Mouse (Mus musculus) hindbrain, embryonic 11.5 days (tissue): ENCODE results near the gene Dock6. TPM values are rescaled to one million over a fixed set of nuclear protein-coding genes. Genes with fewer than 3 reads are reported as not detected.
"Not testable (repeated sequence)": the region's sequence is repeated elsewhere in the genome, so short reads cannot be mapped to it uniquely, and the experiment has no call there.

Experiments
- ATAC-seq: fragments of 200-750 bp; cut with Nextera tagmentation; 2 replicates; pipeline ENCODE4 v1.8.0; 2017; ENCODE audit warnings: mild to moderate bottlenecking, moderate TSS enrichment, moderate library complexity; ENCODE audit not compliant: low FRiP score
- DNase-seq: peaks from one replicate; pipeline ENCODE4 v3.0.0-alpha.2; 2015; ENCODE audit warnings: low spot score
- H3K27ac ChIP-seq: fragments of 300-500 bp; sonication (generic); 2 replicates; pipeline ENCODE4 v1.5.1; 2014; ENCODE audit warnings: mild to moderate bottlenecking, low read depth, low read length
- H3K27me3 ChIP-seq: fragments of 300-500 bp; sonication (generic); 2 replicates; pipeline ENCODE4 v1.6.1; 2014; ENCODE audit warnings: mild to moderate bottlenecking, low read length, moderate library complexity, mixed read lengths; ENCODE audit not compliant: control insufficient read depth, insufficient read depth
- H3K36me3 ChIP-seq: fragments of 300-500 bp; sonication (generic); 2 replicates; pipeline ENCODE4 v1.6.1; 2014; ENCODE audit warnings: mild to moderate bottlenecking, low read length, moderate library complexity, mixed read lengths; ENCODE audit not compliant: control insufficient read depth, insufficient read depth
- H3K4me1 ChIP-seq: fragments of 300-500 bp; sonication (generic); replicated peaks from 2 replicates; pipeline ENCODE4 v1.6.1; 2014; ENCODE audit warnings: low read length, mixed read lengths; ENCODE audit not compliant: control insufficient read depth, insufficient read depth
- H3K4me2 ChIP-seq: fragments of 300-500 bp; sonication (generic); replicated peaks from 2 replicates; pipeline ENCODE4 v1.6.1; 2014; ENCODE audit warnings: mild to moderate bottlenecking, low read depth, low read length
- H3K4me3 ChIP-seq: fragments of 300-500 bp; sonication (generic); 2 replicates; pipeline ENCODE4 v1.5.1; 2014; ENCODE audit warnings: low read depth, low read length
- H3K9ac ChIP-seq: fragments of 300-500 bp; sonication (generic); 2 replicates; pipeline ENCODE4 v1.6.1; 2014; ENCODE audit warnings: low read depth, low read length
- H3K9me3 ChIP-seq: fragments of 300-500 bp; sonication (generic); 2 replicates; pipeline ENCODE4 v1.6.1; 2016; ENCODE audit warnings: low read length; ENCODE audit not compliant: control insufficient read depth
- WGBS: fragments of 180-500 bp; shearing (Covaris S2); extraction: QIAGEN DNeasy Blood & Tissue Kit; methylation state at CpG from one replicate; pipeline ENCODE4 v1.1.7; 2014; 5-methylcytosine and 5-hydroxymethylcytosine counted together
- polyA plus RNA-seq: library from polyadenylated mRNA; unstranded; fragments of >200 nt; fragmentation: Nextera tagmentation; extraction: Ambion mirVana; gene quantifications from 2 replicates; pipeline ENCODE4 v1.2.1, GENCODE M21; 2014

Dock6 gene
- polyA plus RNA-seq = 16.3 and 21.4 TPM in 2 replicates

DNA sequence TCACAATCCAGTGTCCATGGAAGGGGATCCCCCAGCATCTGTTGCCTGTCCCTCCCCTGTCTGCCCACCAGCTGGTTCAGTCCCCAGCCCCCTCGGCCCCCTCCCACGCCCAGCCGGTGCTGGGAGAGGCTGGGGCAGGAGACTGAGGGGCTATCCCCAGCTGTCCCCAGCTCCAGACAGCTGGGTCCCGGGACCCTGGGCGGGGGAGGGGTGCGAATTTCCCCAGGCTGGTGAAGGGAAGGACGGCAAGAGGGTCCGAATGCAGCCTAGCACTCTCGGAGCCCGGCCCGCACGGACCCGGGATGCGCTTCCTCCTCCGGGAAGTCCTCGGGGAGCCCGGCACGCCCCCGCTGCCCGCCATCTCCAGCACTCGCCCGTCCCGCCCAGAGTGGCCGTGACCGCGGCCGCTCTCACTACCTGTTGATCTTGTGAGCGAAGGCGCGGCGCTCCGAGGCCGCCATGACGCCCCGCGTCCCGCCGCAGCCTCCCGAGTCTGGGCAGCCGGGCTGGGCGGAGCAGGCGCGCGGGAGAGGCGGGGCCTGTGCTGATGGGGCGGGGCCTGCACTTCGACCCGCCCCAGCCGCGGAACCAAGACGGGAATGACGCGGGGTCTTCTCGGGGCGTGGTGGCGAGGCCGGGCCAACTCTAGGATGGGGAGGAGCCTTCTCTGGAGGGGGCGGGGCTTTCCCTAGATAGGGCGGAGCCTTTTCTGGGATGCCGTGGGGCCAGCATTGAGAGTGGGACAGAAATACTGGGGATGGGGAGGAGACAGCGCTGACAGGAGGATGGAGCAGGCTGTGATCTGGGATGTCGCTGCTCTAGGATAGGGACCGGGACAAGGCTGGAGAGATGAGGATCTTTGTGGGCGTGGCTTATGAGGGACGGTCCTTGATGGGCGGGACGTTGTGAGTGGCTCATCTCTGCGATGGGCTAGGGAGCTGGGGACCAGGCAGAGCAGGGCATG lies at the start of gene Dock6:
Gene Dock6, minus strand, starts transcription at position 508 of the 964 bp plus-strand sequence.
- Histone ChIP-seq H3K4me3 (peak within 1 kb of the TSS; percentile 48), H3K4me1 (no peaks in the 10 kb centered on the region), H3K27ac (0 out of 2 replicates have a peak within 1 kb of the TSS, but pooled peaks have one; percentile 4), H3K4me2 (peak within 1 kb of the TSS; percentile 58), H3K36me3 (no peaks in the 10 kb centered on the region), H3K27me3 (no peaks in the 10 kb centered on the region), H3K9me3 (no peaks in the 10 kb centered on the region), H3K9ac (peak within 1 kb of the TSS; percentile 54)
- peak; percentile 92 for DNase-seq
- under 1% methylated on average over 62 of the region's 68 CpGs for WGBS
- peak; percentile 92 for ATAC-seq

DNA sequence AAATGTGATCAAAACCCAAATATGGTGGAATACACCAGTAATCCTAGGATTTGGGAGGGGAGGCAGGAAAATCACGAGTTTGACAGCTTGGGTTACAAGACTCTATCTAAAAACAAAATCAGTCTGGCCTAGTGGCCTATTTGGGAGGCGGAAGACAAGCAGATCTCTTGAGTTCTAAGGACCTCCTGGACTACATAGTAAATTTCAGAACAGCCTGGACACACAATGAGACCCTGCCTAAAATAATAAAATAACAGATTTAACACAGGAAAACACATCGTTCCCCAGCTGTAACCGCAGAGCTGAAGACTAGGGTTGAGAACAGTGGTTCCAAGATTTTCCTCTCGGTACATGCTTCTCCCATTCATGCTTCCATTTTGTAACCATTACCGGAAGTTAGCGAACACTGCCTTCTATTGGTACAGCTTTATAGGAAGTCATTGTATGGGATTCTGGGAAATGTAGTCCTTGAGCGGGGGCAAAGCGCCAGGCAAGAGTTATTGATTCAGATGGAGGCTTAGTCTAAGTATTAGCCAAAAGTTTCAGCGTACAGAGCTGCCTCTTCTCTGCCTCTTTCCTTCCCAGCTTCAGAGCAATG lies 48.9 kb upstream of the Dock6 start:
- H3K4me3 ChIP-seq = peak overlapping the region; percentile 30
- H3K4me1 ChIP-seq = no peaks in the 10 kb centered on the region
- no peaks in the 10 kb centered on the region for H3K36me3 ChIP-seq
- 17% methylated on average over 10 of the region's 10 CpGs for WGBS
- H3K9ac ChIP-seq = peak overlapping the region; percentile 20; the same call in 1 of the 2 replicates
- H3K27me3 ChIP-seq = no peaks in the 10 kb centered on the region; the same call in 1 of the 2 replicates
- H3K4me2 ChIP-seq = peak overlapping the region; percentile 39
- ATAC-seq = peak; percentile 87
- H3K9me3 ChIP-seq = no peaks in the 10 kb centered on the region
- H3K27ac ChIP-seq = no peak overlapping the region
- peak; percentile 78 for DNase-seq

DNA sequence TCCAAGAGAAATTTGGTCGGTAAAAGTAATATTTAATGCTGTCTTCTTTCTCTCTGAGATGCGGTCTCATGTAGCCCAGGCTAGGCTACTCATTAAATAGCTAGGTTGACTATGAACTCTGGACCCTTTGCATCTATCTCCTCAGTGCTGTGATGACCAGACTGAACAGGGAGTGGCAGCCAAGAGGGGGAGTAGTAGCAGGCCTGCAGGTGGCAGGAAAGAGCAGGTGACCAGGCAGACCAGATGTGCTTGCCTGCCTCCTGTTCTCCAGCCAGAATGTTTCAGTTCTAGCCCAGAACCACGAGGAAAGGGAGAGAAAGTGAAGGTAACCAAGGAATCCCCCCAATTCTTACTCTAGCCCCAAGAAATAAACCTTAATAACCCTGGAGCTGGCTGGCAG lies 36.8 kb upstream of the Dock6 start:
- no peaks in the 10 kb centered on the region for H3K36me3 ChIP-seq
- WGBS = 62% methylated on average over 3 of the region's 3 CpGs
- no peak overlapping the region for H3K9ac ChIP-seq
- no peaks in the 10 kb centered on the region for H3K9me3 ChIP-seq
- no peak overlapping the region for H3K4me2 ChIP-seq
- H3K4me3 ChIP-seq = no peak overlapping the region
- no peak for DNase-seq
- H3K27me3 ChIP-seq = no peaks in the 10 kb centered on the region; the same call in 1 of the 2 replicates
- H3K27ac ChIP-seq = no peak overlapping the region
- no peak for ATAC-seq
- H3K4me1 ChIP-seq = no peaks in the 10 kb centered on the region

DNA sequence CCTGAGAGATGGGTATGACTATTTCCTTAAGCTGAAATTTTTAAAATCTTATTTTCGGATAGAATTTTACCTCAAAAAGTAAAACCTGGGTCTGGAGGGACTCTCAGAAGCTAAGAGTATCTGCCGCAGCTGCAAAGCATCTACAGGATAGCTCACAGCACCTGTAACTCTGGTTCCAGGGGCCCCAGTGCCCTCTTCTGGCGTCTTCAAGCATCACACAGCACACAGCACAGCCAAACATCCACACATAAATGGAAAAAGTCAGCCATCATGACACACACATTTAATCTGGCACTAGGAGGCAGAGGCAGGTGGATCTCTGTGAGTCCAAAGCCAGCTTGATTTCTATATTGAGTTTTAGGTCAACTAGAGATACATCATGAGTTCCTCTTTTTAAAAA lies 24.2 kb upstream of the Dock6 start:
- no peaks in the 10 kb centered on the region for H3K27me3 ChIP-seq
- no peak overlapping the region for H3K9ac ChIP-seq
- no peak overlapping the region for H3K4me2 ChIP-seq
- no peak overlapping the region for H3K27ac ChIP-seq
- no peak for ATAC-seq
- 66% methylated on average over 3 of the region's 3 CpGs for WGBS
- no peaks in the 10 kb centered on the region for H3K9me3 ChIP-seq
- no peak overlapping the region for H3K4me3 ChIP-seq
- no peaks in the 10 kb centered on the region for H3K4me1 ChIP-seq
- H3K36me3 ChIP-seq = no peaks in the 10 kb centered on the region
- no peak for DNase-seq

DNA sequence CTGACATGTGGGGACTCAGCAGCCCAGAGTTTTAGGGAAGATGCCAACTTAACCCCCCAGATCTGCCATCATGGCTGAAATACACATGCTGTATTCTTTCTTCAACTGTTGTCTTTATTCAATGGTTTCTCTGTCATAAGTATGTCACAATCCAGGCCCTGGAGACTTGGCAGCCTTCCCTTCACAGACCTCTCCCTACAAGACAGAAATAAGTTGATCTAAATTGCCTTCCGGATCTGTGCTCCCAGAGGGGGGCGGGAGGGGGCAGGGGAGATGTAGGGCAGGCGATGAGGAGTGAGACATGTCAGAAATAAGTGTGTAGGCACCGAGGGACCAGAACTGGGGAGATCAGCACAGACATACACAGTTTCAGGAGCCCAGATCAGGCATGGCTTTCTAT lies 19.8 kb upstream of the Dock6 start:
- Histone ChIP-seq H3K36me3 (no peaks in the 10 kb centered on the region), H3K4me1 (no peaks in the 10 kb centered on the region), H3K9ac (no peak overlapping the region), H3K9me3 (no peaks in the 10 kb centered on the region), H3K4me2 (no peak overlapping the region), H3K4me3 (no peak overlapping the region), H3K27me3 (no peaks in the 10 kb centered on the region), H3K27ac (no peak overlapping the region)
- 61% methylated on average over 4 of the region's 4 CpGs for WGBS
- ATAC-seq (no peak), DNase-seq (no peak)

DNA sequence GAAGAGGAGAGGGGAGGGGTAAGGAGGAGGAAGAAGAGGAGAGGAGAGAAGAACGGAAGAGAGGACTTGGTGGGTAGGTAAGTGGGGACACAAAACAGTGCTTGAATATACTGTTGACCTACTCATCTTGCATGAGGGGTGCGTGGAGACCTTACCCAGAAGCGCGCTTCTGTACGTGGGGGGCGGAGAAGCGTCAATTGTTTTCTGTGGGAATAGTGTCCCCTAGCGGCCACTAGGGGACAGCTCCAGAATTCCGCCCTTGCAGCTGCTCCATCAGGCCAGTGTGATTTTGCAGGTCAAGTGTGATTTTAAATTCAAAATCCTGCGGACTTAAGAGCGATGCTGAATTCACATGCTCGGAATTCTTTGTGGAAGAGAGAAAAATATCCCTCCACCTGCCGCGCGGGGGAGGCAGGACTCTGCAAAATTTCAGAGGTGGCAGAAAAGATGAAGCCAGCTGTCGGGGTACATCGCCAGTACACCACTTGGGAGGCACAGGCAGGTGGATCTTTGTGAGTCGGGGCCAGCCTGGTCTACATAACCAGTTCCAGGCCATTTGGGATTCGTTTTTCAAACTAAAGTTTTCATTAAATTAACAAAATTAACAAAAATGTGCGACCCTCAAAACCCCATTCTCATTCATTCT lies 18.6 kb upstream of the Dock6 start:
- ATAC-seq (peak; percentile 35; the same call in 1 of the 2 replicates), DNase-seq (peak; percentile 75)
- Histone ChIP-seq H3K4me3 (no peak overlapping the region), H3K9me3 (no peaks in the 10 kb centered on the region), H3K36me3 (no peaks in the 10 kb centered on the region), H3K27ac (no peak overlapping the region), H3K4me1 (no peaks in the 10 kb centered on the region), H3K27me3 (no peaks in the 10 kb centered on the region), H3K9ac (no peak overlapping the region), H3K4me2 (no peak overlapping the region)
- 18% methylated on average over 20 of the region's 20 CpGs for WGBS

DNA sequence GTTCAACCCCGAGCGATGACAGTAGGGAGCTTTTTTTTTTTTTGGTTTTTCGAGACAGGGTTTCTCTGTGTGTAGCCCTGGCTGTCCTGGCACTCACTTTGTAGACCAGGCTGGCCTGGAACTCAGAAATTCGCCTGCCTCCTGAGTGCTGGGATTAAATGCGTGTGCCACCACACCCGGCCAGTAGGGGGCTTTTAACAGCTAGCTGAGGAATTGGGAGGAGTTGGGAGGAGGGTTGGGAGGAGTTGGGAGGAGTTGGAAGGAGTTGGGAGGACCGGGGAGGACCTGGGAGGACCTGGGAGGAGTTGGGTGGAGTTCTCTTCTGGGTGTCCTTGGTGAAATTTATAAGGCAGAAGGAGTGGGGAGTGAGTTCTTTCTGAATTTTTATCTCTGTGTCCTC lies 16.9 kb upstream of the Dock6 start:
- not testable (repeated sequence) for ATAC-seq, H3K27me3 ChIP-seq, H3K4me3 ChIP-seq, H3K4me2 ChIP-seq, H3K36me3 ChIP-seq, H3K9ac ChIP-seq, H3K9me3 ChIP-seq, H3K4me1 ChIP-seq, H3K27ac ChIP-seq
- peak; percentile 41 for DNase-seq
- 56% methylated on average over 7 of the region's 7 CpGs for WGBS

DNA sequence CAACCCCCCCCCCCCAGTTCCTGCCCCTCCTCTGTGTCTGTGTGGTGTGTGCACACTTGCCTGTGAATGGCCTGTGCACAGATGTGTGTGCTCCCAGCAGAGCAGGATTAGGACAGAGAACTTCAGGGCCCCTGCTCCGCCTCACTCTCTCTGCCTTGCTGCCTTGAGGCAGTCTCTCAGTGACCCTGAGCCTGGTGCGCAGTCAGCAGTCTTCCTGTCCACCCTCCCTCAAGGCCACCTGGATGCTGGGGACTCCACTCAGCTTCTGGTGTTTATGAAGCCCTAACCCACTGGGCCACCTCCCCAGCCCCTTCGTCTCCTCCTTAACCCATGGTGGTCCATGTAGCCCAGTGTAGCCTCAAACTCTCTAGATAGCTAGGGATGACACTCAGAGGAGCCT lies 15.3 kb upstream of the Dock6 start:
- ATAC-seq (no peak), DNase-seq (no peak)
- no peaks in the 10 kb centered on the region for H3K27me3 ChIP-seq
- H3K9ac ChIP-seq = no peak overlapping the region
- no peaks in the 10 kb centered on the region for H3K4me1 ChIP-seq
- H3K27ac ChIP-seq = no peak overlapping the region
- H3K9me3 ChIP-seq = no peaks in the 10 kb centered on the region
- no peak overlapping the region for H3K4me2 ChIP-seq
- H3K36me3 ChIP-seq = no peaks in the 10 kb centered on the region
- 72% methylated on average over 3 of the region's 3 CpGs for WGBS
- H3K4me3 ChIP-seq = no peak overlapping the region
